Mouse (Mus musculus): Measurements from ENCODE around the gene Bmx.
A peak's percentile ranks its signal among the peaks of the same experiment; 100 is the strongest.

Bmx gene

DNA sequence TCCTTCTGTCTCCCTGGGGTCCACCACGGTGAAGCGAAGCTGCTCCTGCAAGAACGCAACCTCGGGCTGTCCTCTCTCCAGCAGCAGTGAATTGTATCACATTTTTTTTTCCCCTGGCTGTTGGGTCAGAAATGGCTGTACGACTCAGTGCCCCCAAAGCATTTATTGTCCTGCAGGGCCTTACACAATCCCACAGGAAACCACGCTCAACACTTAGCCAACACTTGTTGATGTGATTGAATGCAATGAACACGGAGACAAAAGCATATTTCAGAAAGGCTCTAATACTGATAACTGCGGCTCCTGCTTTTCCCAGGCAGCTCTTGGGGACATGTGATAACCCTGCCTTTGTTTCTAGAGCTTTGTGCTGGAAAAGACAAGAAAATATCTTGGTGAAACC lies at the start of gene Bmx:
TSS of gene Bmx (minus strand) at position 137 of the 400 bp plus-strand sequence.
- DNase-seq = no peak

GRCm38 (mm10) chrX:164306250-164306649 lies 48.3 kb upstream of the Bmx start:
- DNase-seq = no peak

DNA sequence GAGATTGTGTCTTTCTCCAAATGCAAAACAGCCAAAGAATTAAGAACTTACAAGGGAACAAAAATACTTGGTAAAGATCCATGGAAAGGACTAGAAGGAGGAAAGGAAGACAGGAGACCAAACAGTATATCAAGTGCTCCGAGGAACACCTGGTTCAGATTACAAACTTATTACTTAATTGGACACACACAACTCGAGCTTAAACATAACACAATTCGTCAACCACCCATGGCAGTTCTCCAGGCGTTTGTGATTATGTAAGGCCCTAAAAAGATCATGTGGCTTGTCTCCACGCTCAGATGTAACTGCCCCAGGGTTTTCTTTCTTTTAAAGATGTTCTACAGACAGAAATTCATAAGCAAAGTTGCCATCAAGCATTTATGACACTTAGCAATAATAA lies 33.2 kb upstream of the Bmx start:
- no peak for DNase-seq

DNA sequence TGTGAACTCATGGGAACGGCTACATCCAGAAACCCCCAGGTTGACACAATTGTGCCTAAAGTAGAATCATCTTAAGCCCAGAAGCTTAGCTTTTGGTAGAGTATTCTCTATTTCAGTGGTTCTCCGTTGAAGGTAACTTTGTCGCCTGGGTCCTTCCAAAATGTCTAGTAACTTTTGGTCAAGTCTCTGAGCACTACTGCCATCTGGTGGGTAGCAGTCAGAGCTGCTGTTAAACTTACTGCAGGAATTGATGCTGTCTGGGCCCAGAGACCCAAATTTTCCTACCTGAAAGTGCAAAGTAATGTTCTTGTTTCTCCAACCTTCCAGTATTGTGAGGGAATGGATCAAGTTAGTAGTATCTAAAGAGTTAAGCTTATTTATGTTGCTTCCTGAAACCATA lies 29.1 kb upstream of the Bmx start:
- peak in 1 of 2 experiments; percentile 17 for DNase-seq

- DNase-seq = no peak
Observed at GRCm38 (mm10) chrX:164283808-164284207, 25.8 kb upstream of the Bmx start.

GRCm38 (mm10) chrX:164280918-164281647 lies 23.1 kb upstream of the Bmx start:
- DNase-seq = no peak

GRCm38 (mm10) chrX:164275536-164275935 lies 17.5 kb upstream of the Bmx start:
- no peak for DNase-seq

GRCm38 (mm10) chrX:164270603-164271002 lies 12.6 kb upstream of the Bmx start:
- no peak for DNase-seq

DNA sequence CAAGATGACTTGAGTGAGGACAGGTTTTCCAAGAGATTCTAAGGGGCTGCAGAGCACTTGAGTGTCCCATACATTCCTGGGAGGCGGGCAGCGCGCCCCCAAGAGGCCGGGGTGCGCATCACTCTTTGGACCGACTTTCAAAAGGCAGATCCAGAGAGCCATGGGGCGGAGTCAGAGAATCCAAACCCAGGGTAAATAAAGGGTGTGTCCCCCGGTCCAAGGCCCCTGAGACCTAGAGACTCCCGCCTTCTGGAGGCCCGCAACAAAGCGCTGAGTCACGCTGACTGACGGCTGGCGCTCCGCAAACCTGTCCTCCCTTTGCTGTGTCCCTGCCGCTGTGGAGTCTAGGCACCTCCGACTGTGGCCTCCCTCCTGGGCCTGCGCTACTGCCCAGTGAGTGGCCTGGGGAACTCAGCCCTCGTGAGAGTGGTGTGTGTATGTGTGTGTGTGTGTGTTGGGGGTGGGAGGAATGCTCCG lies 11.3 kb upstream of the Bmx start, which contains the start of gene Pir:
TSS of gene Pir (plus strand) at position 87 of the 477 bp plus-strand sequence.
- DNase-seq = peak; percentile 5 to 11

- DNase-seq = no peak
Observed at GRCm38 (mm10) chrX:164264861-164265260, 6.9 kb upstream of the Bmx start.

GRCm38 (mm10) chrX:164262286-164262685 lies 4.3 kb upstream of the Bmx start:
- DNase-seq = no peak

GRCm38 (mm10) chrX:164258662-164259061 lies 669 bp upstream of the Bmx start:
- DNase-seq = peak in 1 of 2 experiments; percentile 8

DNA sequence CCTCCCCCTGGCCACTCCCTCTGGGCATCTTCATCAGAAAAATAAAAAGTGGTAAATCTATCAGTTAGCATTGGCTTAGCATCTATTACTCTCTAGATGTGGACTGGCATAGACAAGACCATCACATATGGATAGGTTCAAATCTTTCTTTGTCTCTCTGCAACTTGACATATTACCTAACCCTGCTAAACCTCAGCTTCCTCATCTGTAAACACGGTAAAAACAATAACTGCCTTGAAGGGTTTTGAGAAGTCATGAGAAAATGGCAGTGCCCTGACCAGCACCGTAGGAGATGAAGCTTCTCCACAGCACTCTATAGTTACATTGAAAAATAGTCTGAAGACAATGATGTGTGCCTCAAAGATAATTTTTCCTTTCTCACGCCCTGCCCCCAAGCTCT lies 1.5 kb downstream of the Bmx start:
- no peak for DNase-seq

DNA sequence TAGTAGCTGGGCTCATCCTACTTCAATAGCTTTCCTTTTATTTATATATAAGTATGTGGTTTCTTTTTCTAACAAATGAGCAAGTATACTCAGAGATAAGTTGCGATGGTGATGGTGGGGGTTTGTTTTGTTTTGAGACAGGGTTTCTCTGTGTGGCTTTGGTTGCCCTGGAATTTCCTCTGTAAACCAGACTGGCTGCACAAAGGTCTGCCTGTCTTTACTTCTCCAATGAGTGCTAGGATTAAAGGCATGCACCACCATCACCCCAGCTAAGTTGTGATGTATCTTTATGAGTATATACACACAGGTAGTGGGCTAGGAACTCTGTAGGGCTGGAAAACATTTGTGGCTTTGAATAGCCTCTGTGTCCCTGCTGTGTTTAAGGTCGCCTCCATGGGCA lies 11.3 kb downstream of the Bmx start:
- DNase-seq = no peak

GRCm38 (mm10) chrX:164245714-164246113 lies 12.3 kb downstream of the Bmx start:
- no peak for DNase-seq

DNA sequence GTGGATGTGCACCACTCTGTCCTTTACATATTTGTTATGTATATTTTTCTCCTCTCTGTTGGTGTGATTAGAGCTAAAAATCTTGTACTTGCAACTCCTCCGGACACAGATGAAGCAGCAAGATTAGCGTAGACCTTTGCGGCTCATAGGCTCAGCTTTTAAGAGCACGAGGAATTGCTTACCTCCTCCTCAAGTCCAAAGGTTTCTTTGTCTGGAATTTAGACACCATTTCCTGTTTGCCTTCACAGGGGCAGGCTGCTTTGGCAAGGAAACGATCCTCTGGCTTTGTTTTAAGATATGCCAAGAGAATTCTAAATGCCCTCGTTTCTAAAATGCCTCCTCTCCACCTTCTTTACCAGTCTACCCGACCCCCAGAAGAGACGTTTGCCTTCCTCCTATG lies 24.6 kb downstream of the Bmx start:
- no peak for DNase-seq

GRCm38 (mm10) chrX:164221989-164222388 lies 36.0 kb downstream of the Bmx start:
- DNase-seq = peak in 1 of 2 experiments; percentile 28

DNA sequence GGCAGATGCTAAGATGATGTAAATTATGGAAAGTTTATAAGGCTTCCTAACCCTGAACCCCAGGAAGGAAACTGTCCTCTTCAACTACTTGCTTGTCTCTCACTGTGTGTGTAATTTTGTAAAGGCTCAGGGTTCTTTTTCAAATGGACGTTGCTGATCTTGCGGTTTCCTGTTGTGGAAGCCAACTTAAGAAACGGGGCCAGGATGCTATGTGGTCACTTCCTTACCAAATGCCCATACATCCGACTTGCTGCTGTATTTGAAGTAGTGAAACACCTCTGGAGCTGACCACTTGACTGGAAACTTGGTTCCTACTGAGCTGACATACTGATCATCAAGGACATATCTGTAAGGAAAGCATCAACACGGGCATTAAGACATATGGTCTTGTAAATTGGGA lies 57.4 kb downstream of the Bmx start:
- no peak for DNase-seq

DNA sequence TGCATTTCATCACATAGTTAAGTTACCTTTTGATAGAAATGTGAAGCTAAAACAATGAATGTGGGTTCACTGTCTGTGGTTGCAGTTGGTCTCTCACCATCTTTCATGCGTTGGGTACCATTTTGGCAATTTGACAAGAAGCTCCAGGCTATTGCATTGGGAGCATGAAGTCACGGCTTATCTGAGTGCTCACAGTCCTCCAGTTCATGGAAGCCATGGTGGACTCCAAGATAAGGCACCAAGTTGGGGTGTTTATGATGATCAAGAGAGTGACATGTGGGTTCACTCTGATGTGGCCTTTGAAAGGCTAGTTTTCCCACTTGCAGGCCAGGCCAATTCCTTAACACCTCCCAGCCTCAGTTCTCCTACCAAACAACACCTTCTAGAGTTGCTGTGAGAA lies 60.3 kb downstream of the Bmx start:
- no peak for DNase-seq

DNA sequence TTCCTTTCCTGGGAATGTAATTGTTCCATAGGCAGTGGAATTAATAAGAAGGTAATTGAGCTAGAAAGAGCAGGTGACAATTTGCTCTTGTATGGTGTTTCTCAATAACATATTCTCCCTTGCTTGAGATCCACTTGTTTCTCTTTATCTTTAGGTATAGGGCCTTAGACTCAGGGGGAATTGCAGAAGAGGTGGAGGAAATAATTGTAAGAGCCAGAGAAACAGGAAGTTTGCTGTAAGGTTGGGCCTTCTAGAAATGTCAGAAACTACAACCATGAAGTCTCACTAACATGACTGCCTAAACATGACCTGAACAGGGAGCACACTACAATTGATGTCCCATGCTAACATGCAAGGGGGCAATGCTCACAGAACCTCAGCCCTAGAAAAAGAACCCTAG lies 68.1 kb downstream of the Bmx start:
- DNase-seq = no peak

DNA sequence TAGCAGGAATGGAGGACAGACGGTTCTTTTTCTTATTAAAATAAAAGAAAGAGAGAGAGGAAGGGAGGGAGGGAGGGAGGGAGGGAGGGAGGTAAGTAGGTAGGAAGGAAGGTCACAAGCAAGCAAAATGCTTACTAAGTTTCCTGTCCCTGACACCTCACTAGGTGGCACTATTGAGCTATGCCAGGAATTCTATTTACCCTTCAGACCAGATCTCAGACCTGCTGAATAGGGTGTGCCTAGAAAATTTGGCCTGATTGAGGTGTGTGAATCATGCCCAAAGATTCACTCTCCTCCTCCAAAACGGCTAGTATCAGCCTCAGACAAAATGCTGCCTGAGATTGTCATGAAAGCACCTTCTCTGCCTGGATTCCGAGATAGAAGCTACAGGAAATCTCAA lies 74.1 kb downstream of the Bmx start:
- peak in 1 of 2 experiments; percentile 19 for DNase-seq

DNA sequence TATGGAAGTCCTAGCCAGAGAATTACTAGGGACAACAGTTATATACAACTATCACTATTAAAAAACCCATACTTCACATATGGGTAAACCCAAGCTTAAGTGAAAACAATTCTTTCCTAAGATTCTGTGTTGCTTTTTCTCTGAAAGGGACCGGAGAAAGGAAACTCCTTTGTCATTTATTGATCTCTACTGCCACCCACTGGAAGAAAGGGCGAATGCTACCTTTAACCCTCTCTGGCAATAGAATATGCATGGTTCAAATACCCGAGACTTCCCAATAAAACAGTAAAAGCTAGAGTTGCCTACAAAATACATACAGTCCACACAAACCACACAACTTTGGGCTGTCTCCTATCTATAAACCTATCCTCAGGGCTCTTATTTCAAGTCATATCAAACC lies 78.2 kb downstream of the Bmx start:
- DNase-seq = peak in 1 of 2 experiments; percentile 17

GRCm38 (mm10) chrX:164178856-164179255 lies 79.1 kb downstream of the Bmx start:
- DNase-seq = no peak

DNA sequence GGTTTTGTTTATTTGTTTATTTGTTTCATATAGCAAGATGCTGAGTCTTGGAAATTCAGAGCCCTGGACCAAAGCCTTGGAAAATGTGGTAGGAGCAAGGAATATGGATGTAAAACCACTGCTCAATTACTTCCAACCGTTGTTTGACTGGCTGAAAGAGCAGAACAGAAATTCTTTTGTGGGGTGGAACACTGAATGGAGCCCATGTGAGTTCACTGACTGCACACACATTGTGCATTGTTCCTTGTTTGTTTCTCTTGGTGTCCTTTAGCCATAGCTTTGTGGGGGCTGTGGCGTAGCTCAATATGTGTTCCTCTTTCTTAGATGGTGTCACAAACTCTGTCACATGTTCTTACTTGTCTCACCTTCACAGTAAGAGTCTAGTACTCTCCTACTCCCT lies 82.2 kb downstream of the Bmx start:
- no peak for DNase-seq

GRCm38 (mm10) chrX:164175311-164175710 lies 82.7 kb downstream of the Bmx start:
- DNase-seq = no peak
